Mouse (Mus musculus): Measurements from ENCODE around the gene Tent4a. TPM values are rescaled to one million over a fixed set of nuclear protein-coding genes. Genes with fewer than 3 reads are reported as not detected.
A peak's percentile ranks its signal among the peaks of the same experiment; 100 is the strongest.
"Not testable (repeated sequence)": the region's sequence is repeated elsewhere in the genome, so short reads cannot be mapped to it uniquely, and the experiment has no call there.

Gene Tent4a
- polyA plus RNA-seq (2015; fragmentation: Nextera tagmentation; extraction: Ambion mirVana): 5.1 and 5.5 TPM in 2 replicates

- WGBS: under 1% methylated on average over 36 of the region's 57 CpGs
- ATAC-seq (replicated peaks; ENCODE audit: low FRiP score): peak; percentile 89
- Histone ChIP-seq H3K4me3 (replicated peaks) (peak within 1 kb of the TSS; percentile 79), H3K9me3 (replicated peaks) (no peaks in the 10 kb centered on the region), H3K27ac (peak within 1 kb of the TSS; percentile 96), H3K4me2 (peak within 1 kb of the TSS; percentile 95), H3K36me3 (peaks cover 12% of the 10 kb centered on the region), H3K27me3 (no peaks in the 10 kb centered on the region), H3K4me1 (peaks cover 44% of the 10 kb centered on the region), H3K9ac (peak within 1 kb of the TSS; percentile 90)
These were observed at the start of gene Tent4a for GRCm38 (mm10) chr13:69534334-69534653. Gene Tent4a, minus strand, starts transcription at chr13:69534617.

- no peak for ATAC-seq (replicated peaks; ENCODE audit: low FRiP score)
- Histone ChIP-seq H3K9ac (no peak overlapping the region), H3K4me2 (no peak overlapping the region), H3K4me3 (replicated peaks) (no peak overlapping the region), H3K9me3 (replicated peaks) (no peaks in the 10 kb centered on the region), H3K36me3 (no peaks in the 10 kb centered on the region), H3K4me1 (peaks cover 4% of the 10 kb centered on the region; the same call in 1 of the 2 replicates), H3K27ac (no peak overlapping the region), H3K27me3 (no peaks in the 10 kb centered on the region)
- 91% methylated on average over 6 of the region's 6 CpGs for WGBS
These were observed 49.2 kb upstream of the Tent4a start for GRCm38 (mm10) chr13:69583591-69583990.

- H3K27me3 ChIP-seq: no peaks in the 10 kb centered on the region
- ATAC-seq (replicated peaks; ENCODE audit: low FRiP score): no peak
- no peak overlapping the region for H3K27ac ChIP-seq
- WGBS: 74% methylated on average over 6 of the region's 6 CpGs
- no peaks in the 10 kb centered on the region for H3K9me3 ChIP-seq (replicated peaks)
- no peak overlapping the region for H3K9ac ChIP-seq
- H3K4me3 ChIP-seq (replicated peaks): no peak overlapping the region
- no peaks in the 10 kb centered on the region for H3K36me3 ChIP-seq
- no peak overlapping the region for H3K4me2 ChIP-seq
- H3K4me1 ChIP-seq: peaks cover 4% of the 10 kb centered on the region; the same call in 1 of the 2 replicates
These were observed 48.0 kb upstream of the Tent4a start for GRCm38 (mm10) chr13:69582411-69582810.

- Histone ChIP-seq H3K9ac (no peak overlapping the region), H3K27ac (no peak overlapping the region), H3K4me1 (no peaks in the 10 kb centered on the region), H3K9me3 (replicated peaks) (no peaks in the 10 kb centered on the region), H3K27me3 (no peaks in the 10 kb centered on the region), H3K4me3 (replicated peaks) (no peak overlapping the region), H3K36me3 (no peaks in the 10 kb centered on the region), H3K4me2 (no peak overlapping the region)
- no peak for ATAC-seq (replicated peaks; ENCODE audit: low FRiP score)
- 78% methylated on average over 16 of the region's 16 CpGs for WGBS
These were observed 42.9 kb upstream of the Tent4a start for GRCm38 (mm10) chr13:69577181-69577834.

- Histone ChIP-seq H3K4me3 (replicated peaks) (no peak overlapping the region), H3K36me3 (no peaks in the 10 kb centered on the region), H3K9ac (no peak overlapping the region), H3K27ac (no peak overlapping the region), H3K9me3 (replicated peaks) (no peaks in the 10 kb centered on the region), H3K27me3 (no peaks in the 10 kb centered on the region), H3K4me1 (no peaks in the 10 kb centered on the region), H3K4me2 (no peak overlapping the region)
- 63% methylated on average over 11 of the region's 11 CpGs for WGBS
- ATAC-seq (replicated peaks; ENCODE audit: low FRiP score): no peak
These were observed 42.3 kb upstream of the Tent4a start for GRCm38 (mm10) chr13:69576676-69577075.

DNA sequence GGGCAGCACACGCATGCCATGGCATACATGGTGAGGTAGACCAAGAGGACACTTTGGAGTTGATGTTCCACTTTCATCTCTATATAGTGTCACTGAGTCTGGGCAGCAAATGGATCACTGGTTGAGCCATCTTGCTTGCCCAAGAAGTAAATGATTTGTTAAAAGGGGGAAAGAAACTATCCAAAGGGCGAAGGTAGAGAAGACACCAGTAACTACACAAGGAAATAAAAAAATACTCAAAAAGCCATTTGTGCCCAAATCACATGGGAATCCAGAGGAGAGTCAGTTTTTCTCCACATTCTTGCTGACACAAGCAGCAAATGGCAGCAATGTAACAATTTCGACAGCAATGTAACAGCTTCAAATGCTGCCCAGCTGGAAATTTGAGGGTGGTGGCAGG, 38.2 kb upstream of the Tent4a start:
- no peaks in the 10 kb centered on the region for H3K27me3 ChIP-seq
- no peak overlapping the region for H3K4me2 ChIP-seq

DNA sequence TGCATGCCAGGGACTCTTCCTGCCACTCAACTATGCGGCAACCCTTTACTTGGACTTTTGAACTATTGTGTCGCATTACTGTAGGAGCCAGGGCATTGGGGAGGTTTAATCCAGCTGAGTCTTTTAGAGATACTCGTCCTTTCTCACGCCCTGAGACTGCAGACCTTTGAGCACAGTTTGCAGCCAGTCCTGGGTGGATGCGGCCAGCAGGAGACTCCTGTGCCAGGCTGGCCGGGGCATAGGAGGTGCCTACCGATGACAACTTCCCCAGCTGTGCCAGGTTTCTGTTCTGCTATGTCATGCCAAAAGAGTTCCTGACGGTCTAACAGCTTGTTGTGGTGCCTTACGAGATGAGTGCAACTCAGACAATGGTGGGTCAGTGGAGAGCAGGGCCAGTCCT, 34.8 kb upstream of the Tent4a start:
- Histone ChIP-seq H3K9me3 (replicated peaks) (no peaks in the 10 kb centered on the region), H3K36me3 (no peaks in the 10 kb centered on the region), H3K4me2 (no peak overlapping the region), H3K4me1 (no peaks in the 10 kb centered on the region), H3K27ac (no peak overlapping the region), H3K27me3 (no peaks in the 10 kb centered on the region), H3K9ac (no peak overlapping the region), H3K4me3 (replicated peaks) (no peak overlapping the region)
- ATAC-seq (replicated peaks; ENCODE audit: low FRiP score): no peak
- WGBS: 83% methylated on average over 9 of the region's 9 CpGs

More for the DNA sequence above, 38.2 kb upstream of the Tent4a start:
- Histone ChIP-seq H3K4me1 (no peaks in the 10 kb centered on the region), H3K4me3 (replicated peaks) (no peak overlapping the region), H3K9me3 (replicated peaks) (no peaks in the 10 kb centered on the region), H3K36me3 (no peaks in the 10 kb centered on the region), H3K9ac (no peak overlapping the region), H3K27ac (no peak overlapping the region)
- WGBS: 92% methylated on average over 3 of the region's 3 CpGs
- ATAC-seq (replicated peaks; ENCODE audit: low FRiP score): no peak

- not testable (repeated sequence) for H3K9ac ChIP-seq
These were observed 31.0 kb upstream of the Tent4a start for GRCm38 (mm10) chr13:69565401-69565800.

DNA sequence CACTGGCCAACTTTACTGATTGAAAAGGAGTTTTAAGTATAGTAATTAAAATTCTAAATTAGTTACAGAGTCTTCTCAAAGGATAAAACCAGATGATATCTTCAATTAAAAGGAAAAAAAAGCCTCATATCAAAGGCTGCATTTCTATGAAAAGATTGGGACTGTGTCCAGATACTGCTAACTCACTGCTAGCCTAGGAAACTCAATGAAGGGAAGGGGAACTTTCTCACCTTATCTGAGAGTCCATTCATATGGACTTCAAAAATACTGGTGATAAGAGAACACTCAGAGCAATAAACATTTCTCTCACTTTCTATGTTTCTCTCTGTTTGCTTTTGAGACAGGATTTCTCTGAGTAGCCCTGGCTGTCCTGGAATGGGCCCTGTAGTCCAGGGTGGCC, 30.2 kb upstream of the Tent4a start:
- Histone ChIP-seq H3K9ac (no peak overlapping the region), H3K4me3 (replicated peaks) (no peak overlapping the region), H3K36me3 (no peaks in the 10 kb centered on the region), H3K4me1 (peaks cover 15% of the 10 kb centered on the region), H3K27me3 (no peaks in the 10 kb centered on the region), H3K9me3 (replicated peaks) (no peaks in the 10 kb centered on the region), H3K27ac (no peak overlapping the region), H3K4me2 (no peak overlapping the region)
- ATAC-seq (replicated peaks; ENCODE audit: low FRiP score): no peak

More at GRCm38 (mm10) chr13:69565401-69565800, 31.0 kb upstream of the Tent4a start:
- peaks cover 15% of the 10 kb centered on the region for H3K4me1 ChIP-seq
- not testable (repeated sequence) for ATAC-seq (replicated peaks; ENCODE audit: low FRiP score); H3K36me3 ChIP-seq; H3K9me3 ChIP-seq (replicated peaks); H3K4me2 ChIP-seq; H3K27me3 ChIP-seq; H3K4me3 ChIP-seq (replicated peaks); H3K27ac ChIP-seq
- WGBS: 94% methylated on average over 4 of the region's 4 CpGs

DNA sequence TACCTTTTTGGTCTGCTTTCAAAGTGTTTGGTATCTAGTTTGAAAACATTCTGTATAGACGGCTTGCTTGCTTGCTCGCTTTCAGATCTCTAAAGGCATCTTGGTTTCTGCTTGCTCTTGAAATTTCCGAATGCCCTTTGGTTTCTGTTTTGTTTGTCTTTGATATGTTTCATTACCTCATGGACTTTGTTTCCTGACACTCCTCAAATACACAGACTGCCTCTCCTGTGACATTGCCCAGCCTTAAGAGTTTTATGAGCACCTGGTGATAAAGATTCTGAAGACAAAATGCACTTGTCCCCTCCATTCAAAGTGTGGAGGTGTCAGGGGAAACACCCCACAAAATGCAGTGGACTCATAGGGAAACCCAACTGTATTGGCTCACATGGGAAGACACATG, 29.5 kb upstream of the Tent4a start:
- H3K4me1 ChIP-seq: peaks cover 15% of the 10 kb centered on the region
- H3K4me2 ChIP-seq: no peak overlapping the region
- H3K4me3 ChIP-seq (replicated peaks): no peak overlapping the region
- WGBS: 43% methylated on average over 3 of the region's 3 CpGs
- H3K36me3 ChIP-seq: no peaks in the 10 kb centered on the region
- no peak overlapping the region for H3K27ac ChIP-seq
- no peaks in the 10 kb centered on the region for H3K27me3 ChIP-seq
- no peak overlapping the region for H3K9ac ChIP-seq
- H3K9me3 ChIP-seq (replicated peaks): no peaks in the 10 kb centered on the region
- ATAC-seq (replicated peaks; ENCODE audit: low FRiP score): no peak

DNA sequence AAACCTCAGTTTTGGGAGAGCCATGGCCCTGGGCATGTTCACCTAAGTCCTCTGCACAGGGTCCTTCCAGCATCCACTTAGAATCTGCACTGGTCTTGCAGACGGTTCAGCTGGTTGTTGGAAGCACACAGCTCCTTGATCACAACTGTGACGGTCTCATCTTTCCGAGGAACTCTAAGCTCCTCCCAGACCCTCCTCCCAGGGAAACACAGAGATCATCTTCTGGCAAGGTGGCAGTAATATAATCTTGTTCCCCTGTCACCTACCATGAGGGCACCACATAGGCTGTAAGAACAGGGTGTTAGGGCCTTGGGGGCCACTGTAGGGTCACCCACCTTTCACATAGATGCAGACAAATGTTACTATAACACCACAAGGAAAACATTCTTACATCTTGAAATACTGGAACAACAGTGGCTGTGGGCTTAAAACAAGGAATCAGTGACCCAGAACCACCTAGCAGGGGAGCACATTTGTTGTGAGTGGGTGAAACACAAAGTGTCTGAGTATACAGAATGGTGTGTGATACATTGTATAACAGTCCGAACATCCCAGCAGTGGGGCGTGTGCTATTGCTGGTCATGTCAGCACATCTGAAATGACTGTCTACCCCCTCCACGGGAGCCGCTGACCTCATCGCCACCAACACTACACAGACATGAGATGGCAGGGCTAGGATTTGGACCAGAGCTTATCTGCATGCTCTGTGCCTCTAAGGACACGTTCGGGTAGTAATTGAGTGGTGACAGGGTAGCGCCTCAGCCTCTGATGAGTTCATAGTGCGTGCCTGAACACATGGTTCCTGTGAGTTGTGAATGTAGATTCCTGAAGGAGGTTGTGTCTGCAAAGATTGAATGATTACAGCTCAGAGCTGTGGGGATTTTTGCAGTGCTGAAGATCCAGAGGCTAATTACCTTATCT, 28.5 kb upstream of the Tent4a start:
- Histone ChIP-seq H3K9me3 (replicated peaks) (no peaks in the 10 kb centered on the region), H3K27ac (no peak overlapping the region), H3K4me3 (replicated peaks) (no peak overlapping the region), H3K27me3 (no peaks in the 10 kb centered on the region), H3K9ac (no peak overlapping the region), H3K4me1 (peaks cover 15% of the 10 kb centered on the region), H3K4me2 (no peak overlapping the region), H3K36me3 (no peaks in the 10 kb centered on the region)
- WGBS: 37% methylated on average over 12 of the region's 12 CpGs
- peak; percentile 85 for ATAC-seq (replicated peaks; ENCODE audit: low FRiP score)

DNA sequence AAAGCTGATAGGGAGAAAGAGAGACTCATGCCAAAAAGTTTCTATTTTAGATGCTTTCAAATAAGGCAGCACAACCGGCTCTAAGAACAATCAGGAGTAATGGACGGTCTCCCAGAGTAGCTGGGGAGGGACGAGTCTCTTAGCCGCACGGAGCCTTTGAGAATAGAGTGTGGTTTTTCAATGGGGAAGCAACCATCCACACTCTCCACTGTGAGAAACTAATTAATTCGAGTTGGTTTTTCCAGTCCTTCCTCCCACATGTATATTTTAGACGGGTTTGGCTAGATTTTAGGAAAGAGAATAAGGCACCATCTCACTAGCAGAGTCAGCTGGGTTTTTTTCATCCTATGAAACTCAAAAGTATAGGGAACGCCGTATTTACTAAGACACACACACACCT, 27.6 kb upstream of the Tent4a start:
- ATAC-seq (replicated peaks; ENCODE audit: low FRiP score): no peak
- WGBS: 70% methylated on average over 9 of the region's 9 CpGs

More for the DNA sequence above, 27.6 kb upstream of the Tent4a start:
- H3K9me3 ChIP-seq (replicated peaks): no peaks in the 10 kb centered on the region
- no peaks in the 10 kb centered on the region for H3K36me3 ChIP-seq
- H3K4me2 ChIP-seq: no peak overlapping the region
- H3K9ac ChIP-seq: no peak overlapping the region
- peaks cover 15% of the 10 kb centered on the region for H3K4me1 ChIP-seq
- H3K27ac ChIP-seq: no peak overlapping the region
- no peak overlapping the region for H3K4me3 ChIP-seq (replicated peaks)
- no peaks in the 10 kb centered on the region for H3K27me3 ChIP-seq
